Mouse (Mus musculus) hindbrain, embryonic 11.5 days (tissue): ENCODE results near the gene Ptprc. TPM values are rescaled to one million over a fixed set of nuclear protein-coding genes. Genes with fewer than 3 reads are reported as not detected.

Experiments used
- ATAC-seq: fragments of 200-750 bp; cut with Nextera tagmentation; 2 replicates; pipeline ENCODE4 v1.8.0; 2017; ENCODE audit warnings: mild to moderate bottlenecking, moderate TSS enrichment, moderate library complexity; ENCODE audit not compliant: low FRiP score
- DNase-seq: peaks from one replicate; pipeline ENCODE4 v3.0.0-alpha.2; 2015; ENCODE audit warnings: low spot score
- H3K27ac ChIP-seq: fragments of 300-500 bp; sonication (generic); 2 replicates; pipeline ENCODE4 v1.5.1; 2014; ENCODE audit warnings: mild to moderate bottlenecking, low read depth, low read length
- H3K27me3 ChIP-seq: fragments of 300-500 bp; sonication (generic); 2 replicates; pipeline ENCODE4 v1.6.1; 2014; ENCODE audit warnings: mild to moderate bottlenecking, low read length, moderate library complexity, mixed read lengths; ENCODE audit not compliant: control insufficient read depth, insufficient read depth
- H3K36me3 ChIP-seq: fragments of 300-500 bp; sonication (generic); 2 replicates; pipeline ENCODE4 v1.6.1; 2014; ENCODE audit warnings: mild to moderate bottlenecking, low read length, moderate library complexity, mixed read lengths; ENCODE audit not compliant: control insufficient read depth, insufficient read depth
- H3K4me1 ChIP-seq: fragments of 300-500 bp; sonication (generic); replicated peaks from 2 replicates; pipeline ENCODE4 v1.6.1; 2014; ENCODE audit warnings: low read length, mixed read lengths; ENCODE audit not compliant: control insufficient read depth, insufficient read depth
- H3K4me2 ChIP-seq: fragments of 300-500 bp; sonication (generic); replicated peaks from 2 replicates; pipeline ENCODE4 v1.6.1; 2014; ENCODE audit warnings: mild to moderate bottlenecking, low read depth, low read length
- H3K4me3 ChIP-seq: fragments of 300-500 bp; sonication (generic); 2 replicates; pipeline ENCODE4 v1.5.1; 2014; ENCODE audit warnings: low read depth, low read length
- H3K9ac ChIP-seq: fragments of 300-500 bp; sonication (generic); 2 replicates; pipeline ENCODE4 v1.6.1; 2014; ENCODE audit warnings: low read depth, low read length
- H3K9me3 ChIP-seq: fragments of 300-500 bp; sonication (generic); 2 replicates; pipeline ENCODE4 v1.6.1; 2016; ENCODE audit warnings: low read length; ENCODE audit not compliant: control insufficient read depth
- WGBS: fragments of 180-500 bp; shearing (Covaris S2); extraction: QIAGEN DNeasy Blood & Tissue Kit; methylation state at CpG from one replicate; pipeline ENCODE4 v1.1.7; 2014; 5-methylcytosine and 5-hydroxymethylcytosine counted together
- polyA plus RNA-seq: library from polyadenylated mRNA; unstranded; fragments of >200 nt; fragmentation: Nextera tagmentation; extraction: Ambion mirVana; gene quantifications from 2 replicates; pipeline ENCODE4 v1.2.1, GENCODE M21; 2014

Ptprc gene
- polyA plus RNA-seq, 1 experiment from 2014 or later: 2.2 TPM

DNA sequence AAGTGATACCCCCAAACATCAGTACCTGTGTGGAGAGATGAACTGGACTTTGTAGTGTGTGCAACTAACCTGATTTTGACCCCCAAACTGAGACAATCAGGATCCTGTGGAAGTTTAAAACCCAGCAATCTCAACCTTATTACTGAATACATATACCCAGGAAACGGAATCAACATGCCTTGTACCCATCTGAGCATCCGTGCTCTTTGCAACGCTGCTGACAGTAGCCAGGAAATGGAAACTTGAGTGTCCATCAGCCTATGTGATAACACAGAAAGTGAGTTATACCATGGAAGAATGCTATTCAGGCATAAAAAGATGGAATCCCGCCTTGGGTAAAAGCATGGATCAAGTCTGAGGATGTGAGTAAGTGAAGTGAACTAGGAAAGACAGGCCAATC, 34.7 kb downstream of the Ptprc start:
- H3K9me3 ChIP-seq: no peaks in the 10 kb centered on the region
- DNase-seq: no peak
- H3K36me3 ChIP-seq: no peaks in the 10 kb centered on the region
- ATAC-seq: no peak
- H3K4me3 ChIP-seq: no peak overlapping the region
- H3K4me1 ChIP-seq: no peaks in the 10 kb centered on the region
- no peak overlapping the region for H3K27ac ChIP-seq
- H3K9ac ChIP-seq: no peak overlapping the region
- no peak overlapping the region for H3K4me2 ChIP-seq
- no peaks in the 10 kb centered on the region for H3K27me3 ChIP-seq
- WGBS: 94% methylated on average over 4 of the region's 4 CpGs

DNA sequence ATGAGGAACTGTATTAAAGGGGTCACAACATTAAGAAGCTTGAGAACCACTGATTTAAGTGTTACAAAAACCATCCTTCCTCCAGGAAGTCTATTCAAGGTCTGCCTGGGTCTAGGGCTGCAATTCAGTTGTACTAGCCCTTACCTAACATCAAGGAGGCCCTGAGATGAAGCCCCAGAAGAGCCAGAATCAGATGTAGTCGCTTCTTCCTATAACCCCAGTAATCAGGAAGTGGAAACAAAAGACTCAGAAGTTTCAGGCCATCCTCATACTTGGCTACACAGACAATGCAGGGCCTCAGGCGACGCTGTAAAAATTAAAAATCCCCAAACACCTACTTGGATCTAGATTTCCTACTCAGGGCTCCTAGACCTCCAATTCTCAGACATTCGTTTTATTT, 37.8 kb downstream of the Ptprc start:
- no peak for DNase-seq
- Histone ChIP-seq H3K4me3 (no peak overlapping the region), H3K36me3 (no peaks in the 10 kb centered on the region), H3K4me1 (no peaks in the 10 kb centered on the region; the same call in 1 of the 2 replicates), H3K27ac (no peak overlapping the region), H3K4me2 (no peak overlapping the region), H3K9me3 (no peaks in the 10 kb centered on the region), H3K9ac (no peak overlapping the region), H3K27me3 (no peaks in the 10 kb centered on the region)
- 92% methylated on average over 4 of the region's 4 CpGs for WGBS
- ATAC-seq: no peak

DNA sequence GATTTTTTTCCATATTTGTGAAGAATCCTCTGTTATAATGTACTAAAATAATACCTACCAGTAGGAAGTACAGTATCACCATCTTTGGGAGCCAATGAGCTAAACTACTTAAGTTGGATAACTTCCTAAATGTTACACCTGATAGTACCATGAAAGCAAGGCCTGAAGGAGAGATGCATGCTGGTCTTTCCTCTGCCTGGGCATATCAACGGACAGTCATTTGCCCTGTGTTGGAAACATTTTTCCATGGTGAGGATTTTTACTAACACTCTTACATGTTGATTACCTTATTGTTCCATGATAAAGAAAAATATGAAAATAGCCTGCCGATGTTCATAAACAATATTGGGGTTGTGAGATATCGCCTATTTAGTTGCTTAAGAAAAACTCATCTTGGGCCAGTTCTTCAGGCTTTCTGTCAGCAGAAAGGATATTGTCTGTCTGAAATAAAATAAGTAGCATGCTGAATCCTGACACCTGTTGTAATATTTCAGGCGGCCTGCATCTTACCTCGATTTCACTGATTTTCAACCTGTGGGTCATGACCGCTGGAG, 38.4 kb downstream of the Ptprc start:
- H3K36me3 ChIP-seq: no peaks in the 10 kb centered on the region
- DNase-seq (no peak), ATAC-seq (no peak)
- no peak overlapping the region for H3K9ac ChIP-seq
- no peak overlapping the region for H3K4me2 ChIP-seq
- H3K4me3 ChIP-seq: no peak overlapping the region
- H3K27ac ChIP-seq: no peak overlapping the region
- WGBS: 94% methylated on average over 6 of the region's 6 CpGs
- no peaks in the 10 kb centered on the region; the same call in 1 of the 2 replicates for H3K4me1 ChIP-seq
- H3K9me3 ChIP-seq: no peaks in the 10 kb centered on the region
- no peaks in the 10 kb centered on the region for H3K27me3 ChIP-seq

DNA sequence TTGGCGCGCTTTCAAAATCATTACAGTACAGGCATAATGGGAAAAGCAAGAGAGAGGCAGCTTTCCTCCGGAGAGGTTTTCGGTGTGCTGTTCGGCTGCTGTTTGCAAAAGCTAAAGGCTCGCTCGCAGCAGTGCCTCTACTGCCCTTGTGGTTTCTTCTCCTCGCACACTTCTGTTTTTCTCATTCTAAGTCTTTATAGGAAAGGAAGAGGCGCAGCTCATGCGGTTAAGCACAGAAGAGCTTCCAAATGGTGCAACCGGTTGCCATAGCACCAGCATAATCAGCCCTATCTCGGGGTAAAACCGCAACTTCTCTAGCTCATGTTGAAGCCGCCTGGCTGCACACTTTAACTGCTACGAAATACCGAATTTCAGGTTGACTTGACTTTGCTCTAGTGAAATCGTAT, 39.1 kb downstream of the Ptprc start:
- H3K4me3 ChIP-seq: peak overlapping the region; percentile 15; the same call in 1 of the 2 replicates
- peak overlapping the region; percentile 15 for H3K4me2 ChIP-seq
- ATAC-seq: peak; percentile 80
- H3K36me3 ChIP-seq: no peaks in the 10 kb centered on the region
- no peak overlapping the region for H3K9ac ChIP-seq
- 27% methylated on average over 17 of the region's 17 CpGs for WGBS
- peak overlapping the region; percentile 54 for H3K27ac ChIP-seq
- DNase-seq: peak; percentile 71
- H3K9me3 ChIP-seq: no peaks in the 10 kb centered on the region
- no peaks in the 10 kb centered on the region; the same call in 1 of the 2 replicates for H3K4me1 ChIP-seq
- no peaks in the 10 kb centered on the region for H3K27me3 ChIP-seq

DNA sequence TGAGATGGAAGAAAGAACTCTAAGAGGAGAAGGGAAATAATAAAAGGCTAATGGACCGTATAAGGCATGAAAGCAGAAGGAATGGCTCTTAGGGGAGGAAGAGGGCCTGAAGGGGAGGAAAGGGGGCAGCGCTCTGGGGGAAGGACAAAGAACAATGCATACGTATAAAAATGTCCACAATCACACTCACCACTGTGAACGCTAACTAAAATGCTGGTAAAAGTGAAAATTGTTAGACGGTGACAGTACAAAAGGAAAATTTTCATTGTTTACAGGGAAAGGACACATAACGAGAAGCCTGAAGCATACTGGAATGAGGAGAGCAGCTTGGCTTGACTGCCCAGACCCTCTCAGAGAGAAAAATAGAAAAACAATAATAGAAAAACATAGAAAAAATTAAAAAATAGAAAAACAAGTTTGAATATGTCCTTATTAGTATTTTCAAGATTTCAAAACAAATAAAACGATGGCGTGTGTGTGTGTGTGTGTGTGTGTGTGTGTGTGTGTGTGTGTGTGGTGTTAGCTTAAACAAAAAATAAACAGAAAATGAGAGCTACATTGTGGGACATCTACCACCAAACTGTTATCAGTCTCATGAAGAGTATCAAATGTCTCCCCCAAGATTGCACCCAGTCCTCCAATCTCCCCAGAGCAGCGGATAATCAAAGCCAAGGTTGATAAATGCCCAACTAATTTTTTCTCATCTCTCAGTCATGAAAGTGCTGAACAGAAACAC, 39.7 kb downstream of the Ptprc start:
- ATAC-seq (peak; percentile 58), DNase-seq (peak; percentile 32)
- 0 out of 2 replicates have a peak overlapping the region, but pooled peaks have one; percentile 12 for H3K9ac ChIP-seq
- peak overlapping the region; percentile 54 for H3K27ac ChIP-seq
- no peaks in the 10 kb centered on the region for H3K36me3 ChIP-seq
- no peaks in the 10 kb centered on the region; the same call in 1 of the 2 replicates for H3K4me1 ChIP-seq
- no peaks in the 10 kb centered on the region for H3K27me3 ChIP-seq
- H3K9me3 ChIP-seq: no peaks in the 10 kb centered on the region
- H3K4me2 ChIP-seq: peak overlapping the region; percentile 26
- 48% methylated on average over 9 of the region's 9 CpGs for WGBS
- H3K4me3 ChIP-seq: peak overlapping the region; percentile 15; the same call in 1 of the 2 replicates

DNA sequence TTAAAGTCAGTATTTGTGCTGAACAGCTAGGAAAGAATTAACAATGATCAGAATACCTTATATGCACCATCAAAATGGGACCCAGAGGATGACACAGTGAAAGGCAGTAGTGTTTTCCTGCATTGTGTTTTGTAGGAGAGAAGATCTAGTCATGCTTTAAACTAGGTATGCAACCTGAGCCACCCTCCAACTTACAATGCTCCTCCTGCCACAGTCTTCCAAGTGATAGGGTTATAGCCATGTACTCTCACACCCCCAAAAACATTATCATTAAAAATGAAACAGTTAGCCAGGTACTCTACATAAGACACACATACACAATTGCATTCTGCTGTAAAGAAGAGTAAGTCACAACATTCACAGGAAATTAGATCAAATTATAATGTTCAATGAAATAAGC, 40.4 kb downstream of the Ptprc start:
- no peaks in the 10 kb centered on the region for H3K27me3 ChIP-seq
- H3K27ac ChIP-seq: no peak overlapping the region
- DNase-seq (no peak), ATAC-seq (peak; percentile 20; the same call in 1 of the 2 replicates)
- no peak overlapping the region for H3K4me2 ChIP-seq
- no peak overlapping the region for H3K4me3 ChIP-seq
- no peaks in the 10 kb centered on the region for H3K36me3 ChIP-seq
- H3K9me3 ChIP-seq: no peaks in the 10 kb centered on the region
- no peaks in the 10 kb centered on the region; the same call in 1 of the 2 replicates for H3K4me1 ChIP-seq
- 0 out of 2 replicates have a peak overlapping the region, but pooled peaks have one; percentile 12 for H3K9ac ChIP-seq

DNA sequence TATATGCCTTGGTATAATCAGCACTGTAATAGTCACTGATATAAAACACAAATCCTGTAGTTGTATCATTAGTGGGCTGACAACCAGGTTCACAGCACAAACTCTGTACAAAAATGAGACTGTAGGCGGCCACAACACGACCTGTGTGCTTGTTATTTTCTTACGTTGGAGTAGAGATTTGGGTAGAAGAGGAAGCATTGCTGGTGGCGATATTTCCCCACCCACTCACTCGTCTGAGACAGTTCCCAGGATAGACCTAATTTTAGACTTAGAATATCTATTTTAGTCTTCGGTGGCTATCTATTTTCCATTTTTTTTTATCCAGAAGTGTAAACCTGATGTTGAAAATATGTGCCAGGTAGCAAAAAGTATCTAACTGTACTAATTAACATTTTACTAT, 41.2 kb downstream of the Ptprc start:
- Histone ChIP-seq H3K4me3 (no peak overlapping the region), H3K27me3 (no peaks in the 10 kb centered on the region), H3K36me3 (no peaks in the 10 kb centered on the region), H3K4me2 (no peak overlapping the region), H3K4me1 (no peaks in the 10 kb centered on the region; the same call in 1 of the 2 replicates), H3K9me3 (no peaks in the 10 kb centered on the region), H3K27ac (no peak overlapping the region), H3K9ac (no peak overlapping the region)
- 92% methylated on average over 6 of the region's 6 CpGs for WGBS
- DNase-seq: no peak
- no peak for ATAC-seq

DNA sequence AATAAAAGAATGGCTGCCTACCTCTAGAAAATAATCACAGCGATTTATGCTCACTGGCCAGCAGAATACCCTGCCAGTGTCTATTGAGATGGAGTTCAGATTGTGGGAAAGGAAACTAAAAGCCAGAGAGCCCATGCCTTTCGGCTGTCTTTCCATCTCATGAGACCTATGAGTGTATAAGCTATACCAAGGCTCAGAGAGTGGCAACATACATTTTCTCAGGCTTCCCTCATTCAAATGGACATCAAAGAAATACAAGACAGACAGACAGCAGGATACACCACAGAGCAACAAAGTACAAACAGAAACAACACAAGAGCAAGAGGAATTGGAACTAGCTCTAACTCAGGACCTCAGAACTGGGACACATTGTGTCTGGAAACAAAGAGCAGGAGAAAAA, 43.8 kb downstream of the Ptprc start:
- ATAC-seq: no peak
- Histone ChIP-seq H3K27me3 (no peaks in the 10 kb centered on the region), H3K4me1 (no peaks in the 10 kb centered on the region; the same call in 1 of the 2 replicates), H3K9me3 (no peaks in the 10 kb centered on the region), H3K9ac (no peak overlapping the region), H3K4me3 (no peak overlapping the region), H3K4me2 (no peak overlapping the region), H3K27ac (no peak overlapping the region), H3K36me3 (no peaks in the 10 kb centered on the region)
- no peak for DNase-seq
- WGBS: 75% methylated on average over 2 of the region's 2 CpGs

DNA sequence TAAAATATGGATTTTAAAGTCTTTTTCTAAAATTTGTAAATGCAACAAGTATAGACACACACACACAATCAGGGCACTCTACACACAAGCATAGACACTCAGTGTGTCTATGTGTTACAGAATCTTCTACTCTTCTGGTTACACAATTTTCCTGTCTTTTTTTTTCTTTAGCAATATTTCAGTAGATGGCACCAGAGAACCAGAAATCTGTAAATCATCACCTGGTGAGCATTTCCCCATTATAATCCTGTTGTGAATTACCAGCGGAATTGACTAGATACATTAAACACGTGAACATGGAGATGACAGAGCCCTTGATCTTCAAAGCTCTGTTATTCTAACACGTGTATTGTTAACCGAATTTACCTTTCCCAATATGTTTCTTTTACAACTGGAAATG, 45.4 kb downstream of the Ptprc start:
- Histone ChIP-seq H3K27me3 (no peaks in the 10 kb centered on the region), H3K4me3 (no peak overlapping the region), H3K9me3 (no peaks in the 10 kb centered on the region), H3K27ac (no peak overlapping the region), H3K36me3 (no peaks in the 10 kb centered on the region), H3K4me1 (no peaks in the 10 kb centered on the region), H3K9ac (no peak overlapping the region), H3K4me2 (no peak overlapping the region)
- no peak for ATAC-seq
- WGBS: 57% methylated on average over 4 of the region's 4 CpGs
- DNase-seq: peak; percentile 7
